Mouse (Mus musculus): ENCODE results near the gene Rtca. TPM values are rescaled to one million over a fixed set of nuclear protein-coding genes. Genes with fewer than 3 reads are reported as not detected.

The Rtca gene
- 10 to 100 TPM; 24.3 to 27.9 TPM for total RNA-seq (2023)

DNA sequence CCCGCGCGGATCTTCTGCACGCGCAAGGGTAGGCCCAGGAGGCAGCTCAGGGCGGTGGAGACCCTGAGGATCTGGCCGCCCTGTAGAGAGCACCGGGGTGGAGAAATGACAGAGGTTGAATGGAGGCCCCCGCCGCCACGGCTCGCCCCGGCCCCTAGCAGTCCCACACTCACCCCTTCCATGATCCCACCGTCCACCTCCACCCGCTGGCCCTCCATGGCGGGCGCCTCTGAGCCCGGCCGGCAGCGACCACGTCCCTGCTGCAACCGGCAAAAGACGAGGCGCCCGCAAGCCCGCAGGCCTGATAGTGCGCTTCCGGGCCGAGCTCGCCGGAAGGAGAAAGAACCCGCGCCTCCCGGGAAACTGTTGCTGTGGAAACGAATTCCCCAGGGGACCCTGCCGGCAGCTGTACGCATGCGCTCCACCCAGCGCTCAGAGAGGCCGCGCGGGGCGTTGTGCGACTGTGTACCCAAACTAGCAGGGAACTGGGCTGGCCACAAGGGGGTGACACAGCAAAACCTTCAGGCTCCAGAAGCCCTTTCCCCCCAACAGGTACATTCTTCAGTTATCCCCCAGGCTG is at the start of gene Rtca:
Gene Rtca, minus strand, starts transcription at position 437 of the 580 bp plus-strand sequence.

DNA sequence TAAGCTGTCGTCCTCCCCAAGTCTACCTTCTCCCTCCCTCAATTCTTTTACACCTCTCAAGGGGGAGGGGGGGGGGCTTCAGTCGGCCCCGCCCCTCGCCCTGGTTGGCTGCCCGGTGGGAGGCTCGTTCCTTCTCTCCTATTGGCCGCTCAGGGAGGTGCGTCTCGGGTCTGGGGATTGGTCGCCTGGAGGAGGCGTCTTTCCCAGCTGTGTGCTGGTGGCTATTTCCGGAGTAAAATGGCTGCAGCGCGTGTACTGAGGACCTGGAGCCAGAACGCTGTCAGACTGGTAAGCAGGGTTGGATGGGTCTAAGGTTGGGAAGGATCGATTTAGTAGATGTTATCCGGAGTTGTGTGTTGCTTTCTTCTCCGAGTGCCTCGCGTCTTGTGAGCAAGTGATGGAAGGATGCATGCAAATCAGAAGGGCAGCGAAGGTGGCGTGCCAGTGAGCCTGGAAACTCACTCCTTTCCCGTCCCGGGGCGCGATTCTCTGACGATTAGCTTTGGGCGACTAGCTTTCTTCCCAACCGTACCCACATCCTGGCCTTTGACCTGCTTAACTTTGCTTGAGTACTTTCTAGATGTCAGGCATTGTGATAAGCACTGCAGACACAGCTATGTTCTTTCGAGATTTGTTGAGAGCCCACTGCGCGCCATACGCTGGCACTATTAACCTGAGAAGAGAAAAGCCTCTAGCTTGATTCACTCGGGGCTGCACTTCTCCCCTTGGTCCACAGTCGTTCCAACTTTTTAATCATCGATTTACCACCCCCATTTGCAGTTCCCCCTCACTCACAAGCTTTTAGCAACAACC is 5.1 kb upstream of the Rtca start, which contains the start of gene Dbt:
Gene Dbt, plus strand, starts transcription at position 167 of the 813 bp plus-strand sequence.

Other genes starting within 250 kb of the Rtca start
- gene Cdc14a, start 84.2 kb downstream of the Rtca start, total RNA-seq (2023): 10 to 100 TPM; 37.7 to 41.7 TPM
- 10 to 100 TPM; 13.8 to 15.8 TPM for gene Dbt, start 4.9 kb upstream of the Rtca start, total RNA-seq (2023)
- not detected for gene Lrrc39, start 54.8 kb upstream of the Rtca start, total RNA-seq (2023)
- gene Sass6, start 86.8 kb upstream of the Rtca start, total RNA-seq (2023): 10 to 100 TPM; 12.7 to 13.7 TPM
- gene Trmt13, start 106.4 kb upstream of the Rtca start, total RNA-seq (2023): 10 to 100 TPM; 41.1 to 43.2 TPM
- gene Mfsd14a, start 154.5 kb upstream of the Rtca start, total RNA-seq (2023): 10 to 100 TPM; 81.0 to 87.4 TPM
- not detected for gene Gm43191, start 173.1 kb upstream of the Rtca start, total RNA-seq (2023)
- 10 to 100 TPM; 22.5 to 25.0 TPM for gene Slc35a3, start 204.6 kb upstream of the Rtca start, total RNA-seq (2023)